Mouse (Mus musculus) kidney, postnatal 4 days (tissue): Measurements from ENCODE around the gene Agtr1a.
A peak's percentile ranks its signal among the peaks of the same experiment; 100 is the strongest.

ENCODE experiments used
- DNase-seq, 2 experiments: peaks; one replicate each; pipeline ENCODE4 v3.0.0; 2021; ENCODE audit warnings: mixed read lengths in 2 of 2

The Agtr1a gene

GRCm38 (mm10) chr13:30336148-30336801, at the start of gene Agtr1a:
TSS of gene Agtr1a (plus strand) at chr13:30336441.
- DNase-seq: peak; percentile 74 to 79

GRCm38 (mm10) chr13:30310221-30310620, 26.0 kb upstream of the Agtr1a start:
- DNase-seq: no peak

GRCm38 (mm10) chr13:30324669-30325346, 11.4 kb upstream of the Agtr1a start:
- DNase-seq: no peak

- no peak for DNase-seq
These were observed 5.2 kb upstream of the Agtr1a start for GRCm38 (mm10) chr13:30331061-30331460.

GRCm38 (mm10) chr13:30331851-30332250, 4.4 kb upstream of the Agtr1a start:
- DNase-seq: no peak

- DNase-seq: no peak
These were observed 3.7 kb upstream of the Agtr1a start for GRCm38 (mm10) chr13:30332581-30332980.

- DNase-seq: no peak
These were observed 1.6 kb upstream of the Agtr1a start for GRCm38 (mm10) chr13:30334667-30335066.

- peak in 1 of 2 experiments; percentile 37 for DNase-seq
These were observed 672 bp downstream of the Agtr1a start for GRCm38 (mm10) chr13:30336913-30337312.

GRCm38 (mm10) chr13:30337646-30338045, 1.4 kb downstream of the Agtr1a start:
- DNase-seq: no peak

- DNase-seq: no peak
These were observed 2.3 kb downstream of the Agtr1a start for GRCm38 (mm10) chr13:30338576-30338975.

GRCm38 (mm10) chr13:30339927-30340326, 3.7 kb downstream of the Agtr1a start:
- no peak for DNase-seq

GRCm38 (mm10) chr13:30341987-30342898, 6.0 kb downstream of the Agtr1a start:
- no peak for DNase-seq

- no peak for DNase-seq
These were observed 9.2 kb downstream of the Agtr1a start for GRCm38 (mm10) chr13:30345427-30345913.

- no peak for DNase-seq
These were observed 10.6 kb downstream of the Agtr1a start for GRCm38 (mm10) chr13:30346881-30347280.

GRCm38 (mm10) chr13:30348306-30348705, 12.1 kb downstream of the Agtr1a start:
- DNase-seq: no peak

GRCm38 (mm10) chr13:30351966-30352365, 15.7 kb downstream of the Agtr1a start:
- no peak for DNase-seq

GRCm38 (mm10) chr13:30354991-30355580, 18.8 kb downstream of the Agtr1a start:
- no peak for DNase-seq

- DNase-seq: no peak
These were observed 19.7 kb downstream of the Agtr1a start for GRCm38 (mm10) chr13:30355979-30356378.

GRCm38 (mm10) chr13:30358456-30359168, 22.4 kb downstream of the Agtr1a start:
- peak; percentile 38 to 45 for DNase-seq

GRCm38 (mm10) chr13:30359886-30360285, 23.6 kb downstream of the Agtr1a start:
- no peak for DNase-seq

- peak; percentile 52 to 63 for DNase-seq
These were observed 24.8 kb downstream of the Agtr1a start for GRCm38 (mm10) chr13:30361002-30361401.

GRCm38 (mm10) chr13:30362048-30362447, 25.8 kb downstream of the Agtr1a start:
- no peak for DNase-seq
